Mouse (Mus musculus) MEL (cell line): Measurements from ENCODE around the gene Lag3.

Source experiments
- GABPA ChIP-seq: IDR thresholded peaks from 2 replicates; pipeline ENCODE4 v1.6.1; 2012; ENCODE audit warnings: low read depth, mild to moderate bottlenecking, inconsistent platforms, low read length, improper control_type of control experiment, moderate library complexity
- GATA1 ChIP-seq: IDR thresholded peaks from 2 replicates; pipeline ENCODE4 v1.6.1; 2011; ENCODE audit warnings: low read depth, low read length, improper control_type of control experiment
- POLR2A ChIP-seq, 2 experiments: IDR thresholded peaks; 2 replicates each; pipeline ENCODE4 v1.6.1; 2011 to 2012; ENCODE audit warnings: low read length in 2 of 2, mild to moderate bottlenecking in 2 of 2, control low read depth in 1 of 2, improper control_type of control experiment in 1 of 2, low read depth in 1 of 2, moderate library complexity in 1 of 2; ENCODE audit not compliant: control insufficient read depth in 1 of 2, insufficient read depth in 1 of 2, poor library complexity in 1 of 2

DNA sequence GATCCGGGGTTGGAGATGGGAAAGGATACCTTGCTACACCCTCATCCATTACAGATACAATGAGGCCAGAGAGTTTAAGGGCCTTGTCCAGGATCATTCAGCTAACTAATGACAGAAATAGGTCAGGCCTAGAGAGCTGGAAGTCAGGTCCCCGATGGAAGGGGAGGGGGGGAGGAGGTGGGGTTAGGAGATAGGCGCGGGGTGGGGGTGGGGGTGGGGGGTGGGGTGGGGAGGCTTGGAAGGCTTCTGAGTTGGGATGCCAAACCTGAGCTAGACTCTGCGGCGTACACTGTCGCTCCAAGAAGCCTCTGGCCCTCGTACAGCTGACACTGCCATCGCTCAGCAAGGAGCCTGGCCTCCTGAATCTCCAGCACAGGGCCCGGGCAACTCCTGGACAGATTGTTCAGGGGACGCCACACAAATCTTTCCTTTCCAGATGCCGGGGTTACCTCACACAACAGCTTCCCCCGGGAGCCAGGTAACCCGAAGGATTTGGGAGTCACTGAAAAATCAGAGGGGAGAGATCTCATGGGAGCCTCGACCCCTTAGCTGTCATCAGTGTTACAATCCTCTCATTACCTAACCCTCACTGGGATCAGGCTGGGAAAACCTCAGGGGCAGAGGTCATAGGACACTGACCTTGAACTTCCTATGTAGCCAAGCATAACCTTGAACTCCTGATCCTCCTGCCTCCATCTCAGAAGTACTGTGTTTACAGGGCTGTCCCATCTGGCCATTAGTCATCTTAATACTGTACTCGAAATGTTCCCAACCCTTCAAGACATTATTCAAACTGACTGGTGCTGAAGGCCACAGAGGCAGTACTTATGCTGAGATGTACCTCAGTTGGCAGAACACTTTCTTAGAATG is 6.3 kb downstream of the Lag3 start:
- TF ChIP-seq POLR2A (IDR thresholded peaks at IDR 0.05; ENCODE audit: control insufficient read depth in 1 of 2, insufficient read depth in 1 of 2, low read depth in 1 of 2, low read length in 2 of 2, poor library complexity in 1 of 2) (no peak), GABPA (no peak), GATA1 (no peak)
